Mouse (Mus musculus) embryonic facial prominence, embryonic 10.5 days (tissue): ENCODE measurements around the gene Samsn1. TPM values are rescaled to one million over a fixed set of nuclear protein-coding genes. Genes with fewer than 3 reads are reported as not detected.
"Not testable (repeated sequence)": the region's sequence is repeated elsewhere in the genome, so short reads cannot be mapped to it uniquely, and the experiment has no call there.

Experiments
- DNase-seq: peaks from one replicate; pipeline ENCODE4 v3.0.0-alpha.2; 2017; ENCODE audit warnings: low spot score
- H3K27ac ChIP-seq: fragments of 300-500 bp; sonication (generic); replicated peaks from 2 replicates; pipeline ENCODE4 v1.5.1; 2016; ENCODE audit warnings: mild to moderate bottlenecking
- H3K27me3 ChIP-seq: fragments of 300-500 bp; sonication (generic); replicated peaks from 2 replicates; pipeline ENCODE4 v1.6.1; 2016; ENCODE audit warnings: low read depth, mild to moderate bottlenecking; ENCODE audit not compliant: poor library complexity, severe bottlenecking
- H3K36me3 ChIP-seq: fragments of 300-500 bp; sonication (generic); replicated peaks from 2 replicates; pipeline ENCODE4 v1.6.1; 2016; ENCODE audit warnings: mild to moderate bottlenecking, moderate library complexity
- H3K4me1 ChIP-seq: fragments of 300-500 bp; sonication (generic); 2 replicates; pipeline ENCODE4 v1.6.1; 2016
- H3K4me3 ChIP-seq: fragments of 300-500 bp; sonication (generic); 2 replicates; pipeline ENCODE4 v1.5.1; 2016; ENCODE audit warnings: mild to moderate bottlenecking, moderate library complexity
- H3K9me3 ChIP-seq: fragments of 300-500 bp; sonication (generic); 2 replicates; pipeline ENCODE4 v1.6.1; 2016; ENCODE audit warnings: mild to moderate bottlenecking
- WGBS: fragments of 180-500 bp; shearing (Covaris S2); methylation state at CpG from one replicate; pipeline ENCODE4 v1.1.7; 2016; 5-methylcytosine and 5-hydroxymethylcytosine counted together
- polyA plus RNA-seq: library from polyadenylated mRNA; unstranded; fragments of >200 nt; fragmentation: Nextera tagmentation; extraction: Ambion mirVana; gene quantifications from 2 replicates; pipeline ENCODE4 v1.2.1, GENCODE M21; 2016

Samsn1 gene
- polyA plus RNA-seq, 1 experiment from 2014 or later = 1.0 TPM

DNA sequence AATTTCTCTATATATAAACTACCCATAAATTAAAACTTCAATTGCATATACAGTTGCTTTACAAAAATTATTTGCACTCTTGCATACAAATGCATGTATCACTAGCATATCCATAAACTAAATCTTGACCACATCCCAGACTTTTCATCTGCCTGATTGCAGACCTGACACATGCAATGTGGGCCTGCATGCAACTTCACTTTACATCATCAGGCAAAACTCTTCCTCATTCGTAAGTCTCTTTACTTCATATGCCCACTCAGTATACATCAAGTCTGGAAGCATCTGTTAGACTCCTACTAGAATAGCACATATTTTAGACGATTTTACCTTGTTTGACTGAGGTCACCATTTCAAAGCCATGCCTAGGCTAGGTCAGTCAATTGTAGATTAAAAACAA is 157.4 kb downstream of the Samsn1 start:
- 73% methylated on average over 2 of the region's 2 CpGs for WGBS
- H3K27ac ChIP-seq = no peak overlapping the region
- no peaks in the 10 kb centered on the region for H3K36me3 ChIP-seq
- DNase-seq = no peak
- H3K9me3 ChIP-seq = no peaks in the 10 kb centered on the region
- H3K27me3 ChIP-seq = no peaks in the 10 kb centered on the region
- no peaks in the 10 kb centered on the region for H3K4me1 ChIP-seq
- H3K4me3 ChIP-seq = no peak overlapping the region

DNA sequence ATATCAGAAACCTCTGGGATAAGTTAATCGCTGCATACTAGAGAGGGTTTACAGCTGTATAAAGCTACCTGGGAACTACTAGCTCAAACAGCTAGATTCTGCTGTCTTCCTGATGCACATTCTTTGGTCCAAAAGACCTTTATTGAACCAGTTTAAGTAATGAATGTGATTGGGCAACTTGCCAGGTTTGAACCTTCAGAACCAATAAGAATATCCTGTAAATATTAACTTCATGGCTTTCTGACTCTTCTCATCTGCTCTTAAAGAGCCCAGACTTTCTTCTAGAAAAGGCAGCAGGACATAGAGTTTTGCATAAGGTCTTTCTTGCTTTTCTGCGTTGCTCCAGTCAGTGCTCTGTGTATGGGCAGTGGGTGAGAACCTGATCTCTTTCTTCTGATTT is 165.7 kb downstream of the Samsn1 start:
- Histone ChIP-seq H3K4me3 (no peak overlapping the region), H3K27ac (no peak overlapping the region), H3K4me1 (no peaks in the 10 kb centered on the region), H3K27me3 (no peaks in the 10 kb centered on the region), H3K36me3 (no peaks in the 10 kb centered on the region), H3K9me3 (no peaks in the 10 kb centered on the region)
- DNase-seq = no peak
- WGBS = 89% methylated on average over 2 of the region's 2 CpGs

DNA sequence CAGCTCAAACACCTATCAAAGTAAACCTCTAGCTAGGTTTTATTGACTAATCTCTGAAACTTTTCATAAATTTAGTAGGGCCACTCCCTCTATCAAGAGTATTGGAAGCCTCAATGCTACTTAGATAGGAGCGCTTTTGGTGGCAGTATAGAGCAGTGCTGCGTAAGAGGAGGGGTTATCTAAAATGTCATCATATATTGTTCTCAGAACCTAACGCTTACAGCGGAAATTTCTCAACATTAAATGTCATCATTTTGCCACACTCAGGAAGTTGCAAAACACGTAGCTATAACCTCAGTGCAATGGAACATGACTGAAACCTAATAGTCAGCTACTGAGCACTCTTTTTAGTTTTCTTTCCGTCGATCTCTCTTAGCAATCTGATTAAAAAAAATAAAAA is 166.7 kb downstream of the Samsn1 start:
- no peaks in the 10 kb centered on the region for H3K4me1 ChIP-seq
- no peak overlapping the region for H3K27ac ChIP-seq
- no peaks in the 10 kb centered on the region for H3K36me3 ChIP-seq
- H3K9me3 ChIP-seq = no peaks in the 10 kb centered on the region
- no peaks in the 10 kb centered on the region for H3K27me3 ChIP-seq
- WGBS = 87% methylated on average over 7 of the region's 7 CpGs
- no peak for DNase-seq
- no peak overlapping the region for H3K4me3 ChIP-seq

- Histone ChIP-seq H3K36me3 (no peaks in the 10 kb centered on the region), H3K27ac (no peak overlapping the region), H3K4me3 (no peak overlapping the region), H3K27me3 (no peaks in the 10 kb centered on the region), H3K9me3 (no peaks in the 10 kb centered on the region), H3K4me1 (no peaks in the 10 kb centered on the region)
- 86% methylated on average over 9 of the region's 9 CpGs for WGBS
- DNase-seq = no peak
These were observed 168.4 kb downstream of the Samsn1 start for GRCm38 (mm10) chr16:75853556-75854271.

GRCm38 (mm10) chr16:75852485-75852884 is 169.6 kb downstream of the Samsn1 start:
- no peak for DNase-seq
- Histone ChIP-seq H3K27me3 (no peaks in the 10 kb centered on the region), H3K4me3 (no peak overlapping the region), H3K4me1 (no peaks in the 10 kb centered on the region), H3K9me3 (no peaks in the 10 kb centered on the region), H3K27ac (no peak overlapping the region), H3K36me3 (no peaks in the 10 kb centered on the region)
- WGBS = 76% methylated on average over 2 of the region's 2 CpGs

GRCm38 (mm10) chr16:75849039-75849438 is 173.0 kb downstream of the Samsn1 start:
- Histone ChIP-seq H3K27ac (no peak overlapping the region), H3K27me3 (no peaks in the 10 kb centered on the region), H3K36me3 (no peaks in the 10 kb centered on the region), H3K4me3 (no peak overlapping the region), H3K9me3 (no peaks in the 10 kb centered on the region), H3K4me1 (no peaks in the 10 kb centered on the region)
- 94% methylated on average over 6 of the region's 6 CpGs for WGBS
- no peak for DNase-seq

- H3K27me3 ChIP-seq = no peaks in the 10 kb centered on the region
- peaks cover 7% of the 10 kb centered on the region for H3K4me1 ChIP-seq
- H3K9me3 ChIP-seq = no peaks in the 10 kb centered on the region
- no peaks in the 10 kb centered on the region for H3K36me3 ChIP-seq
- WGBS = 51% methylated on average over 7 of the region's 7 CpGs
- no peak overlapping the region for H3K27ac ChIP-seq
- H3K4me3 ChIP-seq = no peak overlapping the region
- DNase-seq = no peak
These were observed 178.4 kb downstream of the Samsn1 start for GRCm38 (mm10) chr16:75843653-75844062.

- DNase-seq = no peak
- H3K36me3 ChIP-seq = no peaks in the 10 kb centered on the region
- 92% methylated on average over 9 of the region's 9 CpGs for WGBS
- H3K4me3 ChIP-seq = no peak overlapping the region
- no peaks in the 10 kb centered on the region for H3K27me3 ChIP-seq
- no peak overlapping the region for H3K27ac ChIP-seq
- peaks cover 7% of the 10 kb centered on the region for H3K4me1 ChIP-seq
- no peaks in the 10 kb centered on the region for H3K9me3 ChIP-seq
These were observed 179.1 kb downstream of the Samsn1 start for GRCm38 (mm10) chr16:75843031-75843430.

- Histone ChIP-seq H3K27me3 (no peaks in the 10 kb centered on the region), H3K4me1 (peaks cover 7% of the 10 kb centered on the region), H3K36me3 (no peaks in the 10 kb centered on the region), H3K9me3 (no peaks in the 10 kb centered on the region), H3K27ac (no peak overlapping the region), H3K4me3 (no peak overlapping the region)
- 87% methylated on average over 9 of the region's 9 CpGs for WGBS
- DNase-seq = no peak
These were observed 179.5 kb downstream of the Samsn1 start for GRCm38 (mm10) chr16:75842569-75842968.

DNA sequence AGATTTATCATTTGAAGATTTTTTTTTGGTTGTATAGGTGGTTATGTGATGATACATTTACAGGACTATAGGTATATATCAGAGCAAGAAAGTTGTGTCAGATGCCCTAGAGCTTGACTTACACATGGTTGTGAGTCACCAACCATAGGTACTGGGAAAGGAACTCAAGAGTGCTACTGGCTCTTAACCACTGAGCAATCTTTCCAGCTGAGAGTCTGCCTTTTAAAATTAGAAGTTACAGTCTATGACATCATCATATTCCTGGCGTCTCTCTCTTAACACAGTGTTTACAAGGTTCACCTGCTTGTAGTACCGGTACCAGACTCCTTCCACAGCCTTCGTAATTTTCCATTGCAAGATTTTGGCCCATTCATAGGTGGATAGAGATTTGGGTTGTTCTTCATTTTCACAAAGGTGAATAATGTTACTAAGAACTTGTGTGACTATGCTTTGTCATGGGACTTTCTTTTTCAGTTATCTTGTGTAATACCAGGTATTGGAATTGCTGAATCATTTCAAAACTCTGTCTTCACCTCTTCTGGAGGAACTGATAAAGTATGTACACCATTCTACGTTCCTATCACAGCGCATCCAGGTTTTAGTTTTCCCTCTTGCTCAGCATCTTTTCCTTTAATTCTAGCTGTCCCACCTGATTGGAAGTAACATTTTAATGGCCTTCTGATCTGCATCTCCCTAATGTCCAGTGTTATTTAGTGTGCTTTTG is 184.2 kb downstream of the Samsn1 start:
- no peaks in the 10 kb centered on the region for H3K4me1 ChIP-seq
- no peak for DNase-seq
- WGBS = 96% methylated on average over 5 of the region's 5 CpGs
- H3K27ac ChIP-seq = no peak overlapping the region
- no peaks in the 10 kb centered on the region for H3K36me3 ChIP-seq
- H3K27me3 ChIP-seq = no peaks in the 10 kb centered on the region
- H3K4me3 ChIP-seq = no peak overlapping the region
- H3K9me3 ChIP-seq = no peaks in the 10 kb centered on the region

DNA sequence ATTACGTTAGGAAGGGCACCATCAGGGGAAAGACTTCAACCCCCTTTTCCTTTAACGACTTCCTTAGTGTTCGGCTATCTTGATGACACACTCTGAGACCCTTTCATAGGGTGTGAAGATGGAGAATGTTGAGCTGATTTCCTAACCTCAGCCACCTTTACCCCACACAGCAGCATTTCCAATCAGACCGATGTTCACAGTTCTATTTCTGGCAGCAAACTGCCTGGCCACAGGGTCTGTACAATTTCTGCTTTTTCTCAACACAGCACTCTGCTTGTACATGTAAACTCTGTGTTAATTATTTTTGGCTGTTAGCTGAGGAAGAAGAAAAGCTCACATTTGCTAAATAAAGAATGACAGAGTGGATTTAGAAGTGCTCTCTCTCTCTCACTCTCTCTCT is 190.7 kb downstream of the Samsn1 start:
- Histone ChIP-seq H3K4me3 (no peak overlapping the region), H3K4me1 (no peaks in the 10 kb centered on the region), H3K9me3 (no peaks in the 10 kb centered on the region), H3K27ac (no peak overlapping the region), H3K27me3 (no peaks in the 10 kb centered on the region), H3K36me3 (no peaks in the 10 kb centered on the region)
- 84% methylated on average over 4 of the region's 4 CpGs for WGBS
- DNase-seq = no peak

DNA sequence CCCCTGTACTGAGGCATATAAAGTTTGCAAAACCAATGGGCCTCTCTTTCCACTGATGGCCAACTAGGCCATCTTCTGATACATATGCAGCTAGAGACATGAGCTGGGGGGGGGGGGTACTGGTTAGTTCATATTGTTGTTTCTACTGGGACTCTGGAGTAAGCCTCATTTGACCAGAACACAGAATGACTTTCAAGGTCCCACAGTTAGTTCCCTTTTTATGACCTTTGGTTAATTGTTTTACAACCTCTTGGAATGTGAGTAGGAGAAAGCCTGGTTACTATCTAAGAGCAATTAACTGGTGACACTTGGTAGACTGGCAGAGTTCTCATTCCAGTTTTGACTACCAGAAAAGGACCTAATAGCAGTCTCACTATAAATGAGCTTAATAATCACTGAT is 195.1 kb downstream of the Samsn1 start:
- H3K4me1 ChIP-seq, H3K27ac ChIP-seq, H3K36me3 ChIP-seq, H3K9me3 ChIP-seq, H3K27me3 ChIP-seq, H3K4me3 ChIP-seq, DNase-seq: not testable (repeated sequence)

DNA sequence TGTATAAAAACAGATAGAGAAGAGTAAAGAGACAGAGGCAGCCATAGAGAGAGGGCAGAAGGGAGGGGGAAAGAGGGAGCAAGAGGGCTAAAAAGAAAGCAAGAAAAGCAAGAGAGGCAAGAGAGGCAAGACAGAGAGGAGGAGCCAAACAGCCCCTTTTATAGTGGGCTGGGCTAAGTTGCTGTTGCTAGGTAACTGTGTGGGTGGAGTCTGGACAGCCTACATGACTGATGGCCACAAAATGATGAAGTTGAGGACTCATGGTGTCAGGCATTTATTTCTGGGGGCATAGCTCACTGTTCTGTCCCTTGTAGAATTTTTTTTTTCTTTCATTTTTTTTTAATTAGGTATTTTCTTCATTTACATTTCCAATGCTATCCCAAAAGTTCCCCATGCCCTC is 195.6 kb downstream of the Samsn1 start:
- H3K27me3 ChIP-seq = no peaks in the 10 kb centered on the region
- H3K27ac ChIP-seq = no peak overlapping the region
- H3K4me1 ChIP-seq = no peaks in the 10 kb centered on the region
- no peaks in the 10 kb centered on the region for H3K36me3 ChIP-seq
- H3K4me3 ChIP-seq = no peak overlapping the region
- H3K9me3 ChIP-seq = no peaks in the 10 kb centered on the region
- DNase-seq = no peak
